Mouse (Mus musculus) limb, embryonic 12.5 days (tissue): ENCODE results near the gene Cdkl2. TPM values are rescaled to one million over a fixed set of nuclear protein-coding genes. Genes with fewer than 3 reads are reported as not detected.

Source experiments
- ATAC-seq: fragments of 200-750 bp; cut with Nextera tagmentation; 2 replicates; pipeline ENCODE4 v1.8.0; 2017; ENCODE audit warnings: low read depth, moderate TSS enrichment; ENCODE audit not compliant: insufficient number of reproducible peaks, insufficient read depth, low FRiP score, low TSS enrichment
- H3K27ac ChIP-seq: fragments of 300-500 bp; sonication (generic); 2 replicates; pipeline ENCODE4 v1.5.1; 2016; ENCODE audit warnings: mild to moderate bottlenecking, moderate library complexity
- H3K27me3 ChIP-seq: fragments of 300-500 bp; sonication (generic); 2 replicates; pipeline ENCODE4 v1.6.1; 2016; ENCODE audit warnings: mild to moderate bottlenecking, moderate library complexity
- H3K36me3 ChIP-seq: fragments of 300-500 bp; sonication (generic); 2 replicates; pipeline ENCODE4 v1.6.1; 2016; ENCODE audit warnings: mild to moderate bottlenecking, moderate library complexity
- H3K4me1 ChIP-seq: fragments of 300-500 bp; sonication (generic); replicated peaks from 2 replicates; pipeline ENCODE4 v1.6.1; 2016
- H3K4me2 ChIP-seq: fragments of 300-500 bp; sonication (generic); 2 replicates; pipeline ENCODE4 v1.6.1; 2016; ENCODE audit warnings: mild to moderate bottlenecking, moderate library complexity
- H3K4me3 ChIP-seq: fragments of 300-500 bp; sonication (generic); replicated peaks from 2 replicates; pipeline ENCODE4 v1.5.1; 2016; ENCODE audit warnings: mild to moderate bottlenecking
- H3K9ac ChIP-seq: fragments of 300-500 bp; sonication (generic); replicated peaks from 2 replicates; pipeline ENCODE4 v1.6.1; 2016; ENCODE audit warnings: mild to moderate bottlenecking, moderate library complexity
- H3K9me3 ChIP-seq: fragments of 300-500 bp; sonication (generic); 2 replicates; pipeline ENCODE4 v1.6.1; 2016; ENCODE audit warnings: mild to moderate bottlenecking, moderate library complexity
- WGBS: fragments of 180-500 bp; shearing (Covaris S2); methylation state at CpG from one replicate; pipeline ENCODE4 v1.1.7; 2016; 5-methylcytosine and 5-hydroxymethylcytosine counted together
- polyA plus RNA-seq: library from polyadenylated mRNA; unstranded; fragments of >200 nt; fragmentation: Nextera tagmentation; extraction: Ambion mirVana; gene quantifications from 2 replicates; pipeline ENCODE4 v1.2.1, GENCODE M21; 2016

Cdkl2 gene
- polyA plus RNA-seq, 1 experiment from 2014 or later = 0.36 TPM

DNA sequence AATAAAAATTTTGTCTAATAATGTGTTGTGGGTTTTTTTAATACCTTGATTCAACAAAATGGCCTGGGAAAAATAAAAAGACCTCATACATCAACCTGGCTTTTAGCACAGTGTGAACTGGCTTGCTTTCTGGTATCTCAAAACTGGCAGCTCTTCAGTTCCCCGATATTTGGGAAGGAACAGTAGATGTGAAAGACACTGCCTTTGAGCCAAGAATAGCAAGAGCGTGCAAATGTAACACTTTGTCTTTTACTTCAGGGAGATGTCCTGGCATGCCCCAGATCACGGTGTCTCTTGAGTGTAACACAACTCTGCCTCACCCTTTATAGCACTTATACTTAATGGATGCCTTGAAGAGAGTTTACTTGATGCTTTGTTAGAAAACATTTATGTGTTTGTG lies 71.6 kb downstream of the Cdkl2 start:
- ATAC-seq = no peak

DNA sequence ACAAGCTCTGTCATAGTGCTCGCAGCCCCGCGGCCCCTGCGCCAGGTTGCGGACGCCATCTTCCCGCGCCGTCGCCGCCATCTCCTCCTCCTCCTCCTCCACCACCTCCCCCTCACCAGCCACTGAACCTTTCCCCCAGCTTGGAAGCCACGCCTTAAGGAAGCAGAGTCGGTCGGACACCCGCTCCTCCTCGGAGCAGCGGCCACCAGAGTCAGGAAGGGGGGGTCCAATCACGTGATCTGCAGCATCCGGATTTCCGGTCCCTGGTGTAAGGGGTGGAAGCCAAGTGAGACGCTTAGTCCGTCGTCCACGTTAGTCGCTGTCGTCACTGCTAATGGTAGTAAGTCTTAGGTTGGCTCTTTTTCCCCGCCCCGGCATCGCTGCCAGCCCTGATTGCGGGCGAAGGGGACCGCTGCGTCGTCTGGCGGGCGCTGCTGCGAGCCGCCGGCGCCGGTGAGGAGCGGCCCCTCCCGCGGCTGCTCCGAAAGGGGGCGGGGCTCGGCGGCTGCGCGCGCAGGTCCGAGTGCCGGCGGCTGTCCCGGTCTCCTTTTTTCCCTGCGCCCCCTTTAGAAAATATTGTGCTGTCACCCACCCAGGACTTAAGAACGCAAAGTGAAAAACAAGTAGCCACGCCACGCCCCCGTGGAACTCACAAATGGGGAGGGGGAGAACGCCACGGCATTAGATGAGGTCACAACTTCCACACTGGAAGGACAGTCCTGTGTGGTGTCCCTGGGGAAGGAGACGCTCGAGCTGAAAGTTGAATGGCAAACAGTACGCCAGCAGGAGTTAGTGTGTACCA lies 80.8 kb downstream of the Cdkl2 start, which contains the start of gene Rchy1:
TSS of gene Rchy1 (minus strand) at position 430 of the 802 bp plus-strand sequence.
- H3K4me3 ChIP-seq = peak within 1 kb of the TSS; percentile 63
- peak within 1 kb of the TSS; percentile 96 for H3K27ac ChIP-seq
- under 1% methylated on average over 65 of the region's 65 CpGs for WGBS
- H3K4me1 ChIP-seq = peaks cover 20% of the 10 kb centered on the region
- H3K36me3 ChIP-seq = peaks cover 1% of the 10 kb centered on the region
- peak within 1 kb of the TSS; percentile 62 for H3K4me2 ChIP-seq
- ATAC-seq = peak; percentile 97
- peak within 1 kb of the TSS; percentile 63 for H3K9ac ChIP-seq
- H3K27me3 ChIP-seq = no peaks in the 10 kb centered on the region
- H3K9me3 ChIP-seq = no peaks in the 10 kb centered on the region

More for the DNA sequence above, 71.6 kb downstream of the Cdkl2 start:
- H3K4me1 ChIP-seq = no peaks in the 10 kb centered on the region
- 87% methylated on average over 3 of the region's 3 CpGs for WGBS
- H3K36me3 ChIP-seq = no peaks in the 10 kb centered on the region
- no peak overlapping the region for H3K9ac ChIP-seq
- no peak overlapping the region for H3K4me2 ChIP-seq
- no peak overlapping the region for H3K4me3 ChIP-seq
- no peaks in the 10 kb centered on the region for H3K9me3 ChIP-seq
- no peaks in the 10 kb centered on the region for H3K27me3 ChIP-seq
- no peak overlapping the region for H3K27ac ChIP-seq

- peaks cover 6% of the 10 kb centered on the region for H3K36me3 ChIP-seq
- H3K4me2 ChIP-seq = peak overlapping the region; percentile 62
- H3K4me3 ChIP-seq = peak overlapping the region; percentile 63
- H3K27ac ChIP-seq = peak overlapping the region; percentile 96
- H3K27me3 ChIP-seq = no peaks in the 10 kb centered on the region
- H3K9me3 ChIP-seq = no peaks in the 10 kb centered on the region
- peaks cover 20% of the 10 kb centered on the region for H3K4me1 ChIP-seq
- ATAC-seq = no peak
- WGBS = under 1% methylated on average over 14 of the region's 14 CpGs
- H3K9ac ChIP-seq = peak overlapping the region; percentile 63
Observed at GRCm38 (mm10) chr5:91962259-91962638, 81.4 kb downstream of the Cdkl2 start.

GRCm38 (mm10) chr5:91961370-91961769 lies 82.3 kb downstream of the Cdkl2 start:
- no peak for ATAC-seq
- no peaks in the 10 kb centered on the region for H3K27me3 ChIP-seq
- peak overlapping the region; percentile 62 for H3K4me2 ChIP-seq
- H3K4me3 ChIP-seq = peak overlapping the region; percentile 63
- H3K4me1 ChIP-seq = peaks cover 20% of the 10 kb centered on the region
- no peaks in the 10 kb centered on the region for H3K9me3 ChIP-seq
- H3K36me3 ChIP-seq = peaks cover 14% of the 10 kb centered on the region
- WGBS = 91% methylated on average over 1 of the region's 1 CpGs
- peak overlapping the region; percentile 63; the same call in 1 of the 2 replicates for H3K9ac ChIP-seq
- H3K27ac ChIP-seq = no peak overlapping the region

DNA sequence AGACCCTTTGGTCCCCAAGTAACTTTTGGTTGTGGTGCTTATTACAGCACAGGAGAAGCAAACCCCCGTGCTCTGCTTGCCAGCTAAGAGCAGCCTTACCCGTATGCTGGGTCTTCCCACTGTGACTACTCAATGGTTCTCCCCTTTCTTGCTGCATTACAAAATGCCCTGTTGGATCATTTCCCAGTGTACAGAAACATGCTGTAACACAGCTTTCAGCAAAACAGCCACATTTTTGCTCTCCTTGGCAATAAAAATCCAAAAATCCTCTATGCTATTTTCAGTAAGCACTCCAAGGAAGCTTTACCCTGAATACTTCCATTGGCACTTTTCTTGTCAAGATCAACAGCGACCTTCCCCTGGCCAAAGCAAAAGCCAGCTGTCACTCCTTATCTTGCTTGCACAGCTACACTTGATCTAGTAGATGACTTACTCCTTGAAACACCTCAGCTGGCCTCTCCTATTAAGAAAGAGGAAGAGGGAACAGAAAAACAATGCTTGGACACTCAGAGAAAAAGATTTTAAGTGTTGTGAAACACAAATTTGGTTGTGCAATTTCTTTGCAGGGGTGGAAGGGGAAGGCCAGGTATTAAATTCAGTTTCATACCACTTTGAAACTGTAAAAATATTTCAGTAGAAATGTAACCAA lies 83.0 kb downstream of the Cdkl2 start:
- H3K4me2 ChIP-seq = peak overlapping the region; percentile 62

GRCm38 (mm10) chr5:91959986-91960385 lies 83.7 kb downstream of the Cdkl2 start:
- Histone ChIP-seq H3K27ac (no peak overlapping the region), H3K36me3 (peaks cover 22% of the 10 kb centered on the region), H3K9me3 (no peaks in the 10 kb centered on the region), H3K4me2 (no peak overlapping the region), H3K4me1 (peaks cover 20% of the 10 kb centered on the region), H3K4me3 (no peak overlapping the region), H3K27me3 (no peaks in the 10 kb centered on the region), H3K9ac (no peak overlapping the region)
- WGBS = 93% methylated on average over 1 of the region's 1 CpGs
- ATAC-seq = no peak

More for the DNA sequence above, 83.0 kb downstream of the Cdkl2 start:
- H3K4me1 ChIP-seq = peaks cover 20% of the 10 kb centered on the region
- ATAC-seq = no peak
- WGBS = 87% methylated on average over 3 of the region's 3 CpGs
- H3K27ac ChIP-seq = no peak overlapping the region
- H3K27me3 ChIP-seq = no peaks in the 10 kb centered on the region
- H3K9me3 ChIP-seq = no peaks in the 10 kb centered on the region
- H3K4me3 ChIP-seq = no peak overlapping the region
- H3K36me3 ChIP-seq = peaks cover 17% of the 10 kb centered on the region
- H3K9ac ChIP-seq = no peak overlapping the region

DNA sequence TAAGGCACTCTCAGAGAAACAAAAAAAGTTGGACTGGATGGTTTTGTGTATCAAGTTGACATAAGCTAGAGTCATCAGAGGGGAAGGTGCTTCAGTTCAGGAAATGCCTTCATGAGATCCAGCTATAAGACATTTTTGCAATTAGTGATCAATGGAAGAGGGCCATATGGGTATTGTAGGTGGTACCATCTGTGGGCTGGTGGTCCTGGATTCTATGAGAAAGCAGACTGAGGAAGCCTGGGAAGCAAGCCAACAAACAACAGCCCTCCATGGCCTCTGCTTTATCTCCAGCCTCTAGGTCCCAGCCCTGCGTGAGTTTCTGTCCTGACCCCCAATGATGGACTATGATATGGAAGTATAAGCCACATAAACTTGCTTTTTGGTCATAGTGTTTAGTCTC lies 84.6 kb downstream of the Cdkl2 start:
- H3K27ac ChIP-seq = no peak overlapping the region
- 100% methylated on average over 1 of the region's 1 CpGs for WGBS
- H3K4me3 ChIP-seq = no peak overlapping the region
- peaks cover 29% of the 10 kb centered on the region for H3K36me3 ChIP-seq
- no peaks in the 10 kb centered on the region for H3K27me3 ChIP-seq
- no peaks in the 10 kb centered on the region for H3K9me3 ChIP-seq
- no peak overlapping the region for H3K9ac ChIP-seq
- H3K4me2 ChIP-seq = no peak overlapping the region
- ATAC-seq = no peak
- H3K4me1 ChIP-seq = peaks cover 20% of the 10 kb centered on the region

DNA sequence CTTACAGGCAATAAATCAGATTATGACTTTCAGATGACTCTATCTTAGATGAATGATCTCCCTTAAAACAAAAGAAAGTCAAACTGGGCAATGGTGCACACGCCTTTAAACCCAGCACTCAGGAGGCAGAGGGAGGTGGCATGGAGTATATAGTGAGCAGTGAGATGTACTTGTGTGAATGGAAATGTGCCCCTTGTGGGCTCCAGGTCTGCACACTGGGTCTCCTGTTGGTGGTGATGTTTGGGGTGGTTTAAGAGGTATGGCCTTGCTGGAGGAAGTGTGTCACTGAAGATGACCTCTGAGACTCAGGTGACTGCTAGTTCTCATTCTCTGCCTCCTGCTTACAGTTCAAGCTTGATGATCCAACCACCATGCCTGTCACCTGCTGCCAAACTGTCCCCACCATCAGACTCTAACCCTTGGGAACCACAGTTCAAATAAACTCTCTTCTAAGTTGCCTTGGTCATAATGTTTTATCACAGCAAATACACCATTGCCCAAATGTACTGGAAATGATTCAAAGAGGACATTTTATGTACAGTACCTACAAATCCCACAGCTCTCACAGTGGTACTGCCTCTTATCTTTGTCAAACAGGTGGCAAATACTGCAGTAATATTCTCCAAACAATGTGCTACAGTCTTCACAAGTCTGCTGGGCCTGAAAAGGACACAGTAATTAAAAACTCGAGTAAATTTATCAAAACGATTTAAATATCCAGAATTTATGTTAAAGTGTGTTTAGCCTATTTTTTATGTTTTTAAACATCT lies 86.5 kb downstream of the Cdkl2 start:
- H3K9ac ChIP-seq = no peak overlapping the region
- H3K27ac ChIP-seq = no peak overlapping the region
- peaks cover 16% of the 10 kb centered on the region for H3K4me1 ChIP-seq
- WGBS = 88% methylated on average over 3 of the region's 3 CpGs
- no peaks in the 10 kb centered on the region for H3K9me3 ChIP-seq
- no peak overlapping the region for H3K4me2 ChIP-seq
- H3K27me3 ChIP-seq = no peaks in the 10 kb centered on the region
- H3K4me3 ChIP-seq = no peak overlapping the region
- H3K36me3 ChIP-seq = peaks cover 44% of the 10 kb centered on the region
- ATAC-seq = no peak

Other genes with a start within 250 kb of the Cdkl2 start
- 73.5 and 76.3 TPM in 2 replicates for gene Rchy1, start 80.8 kb downstream of the Cdkl2 start, polyA plus RNA-seq
- not detected in 2 replicates for gene Odaph, start 56.4 kb downstream of the Cdkl2 start, polyA plus RNA-seq
- 209 and 226 TPM in 2 replicates for gene G3bp2, start 39.8 kb upstream of the Cdkl2 start, polyA plus RNA-seq
- 47.9 and 50.1 TPM in 2 replicates for gene Uso1, start 94.1 kb upstream of the Cdkl2 start, polyA plus RNA-seq
- gene U90926, start 171.5 kb upstream of the Cdkl2 start, polyA plus RNA-seq = not detected in 2 replicates
- not detected in 2 replicates for gene Ppef2, start 212.4 kb upstream of the Cdkl2 start, polyA plus RNA-seq
- 4.8 and 6.0 TPM in 2 replicates for gene Naaa, start 234.3 kb upstream of the Cdkl2 start, polyA plus RNA-seq